Mouse (Mus musculus): Measurements from ENCODE around the gene Pgs1. TPM values are rescaled to one million over a fixed set of nuclear protein-coding genes. Genes with fewer than 3 reads are reported as not detected.

Gene Pgs1
- total and polyA plus RNA-seq, 2 experiments from 2014 or later = 57.2 to 85.0 TPM

DNA sequence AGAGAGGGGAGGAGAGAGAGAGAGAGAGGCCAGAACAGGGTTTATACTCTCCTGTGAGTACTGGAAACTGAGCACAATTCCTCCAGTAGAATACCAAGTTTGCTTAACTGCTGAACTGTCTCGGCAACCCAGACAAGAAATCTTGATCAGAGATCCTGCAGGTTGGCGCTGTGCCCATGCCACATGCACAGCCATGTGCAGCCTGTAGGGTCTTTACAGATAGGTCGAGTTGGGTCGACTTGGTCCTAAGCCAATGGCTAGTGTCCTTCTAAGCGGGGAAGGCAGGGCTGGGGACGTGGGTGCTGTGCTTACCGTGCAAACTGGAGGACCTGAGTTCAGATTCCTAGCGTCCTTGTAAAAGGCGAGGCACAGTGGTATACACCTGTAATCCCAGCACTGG is 31.3 kb upstream of the Pgs1 start:
- WGBS = 69% methylated on average over 9 of the region's 9 CpGs
- Histone ChIP-seq H3K4me3 (ENCODE audit: low read length) (no peak overlapping the region), H3K4me1 (ENCODE audit: insufficient read depth, low read length) (peaks cover 9% of the 10 kb centered on the region), H3K27me3 (ENCODE audit: insufficient read depth, low read length) (0 out of 2 replicates have a peak, but pooled peaks cover 4% of the 10 kb centered on the region), H3K27ac (no peak overlapping the region), H3K9ac (replicated peaks; ENCODE audit: low read length) (no peak overlapping the region), H3K36me3 (ENCODE audit: insufficient read depth, low read length) (no peaks in the 10 kb centered on the region), H3K9me3 (ENCODE audit: low read length) (no peaks in the 10 kb centered on the region), H3K4me2 (ENCODE audit: low read depth, low read length) (no peak overlapping the region)
- ATAC-seq (no peak), DNase-seq (ENCODE audit: low spot score) (peak; percentile 40)
- no peak for TF ChIP-seq CTCF (IDR thresholded peaks at IDR 0.05; ENCODE audit: low read depth)

- DNase-seq (ENCODE audit: low spot score) (no peak), ATAC-seq (no peak)
- H3K36me3 ChIP-seq (ENCODE audit: insufficient read depth, low read length) = no peaks in the 10 kb centered on the region
- H3K27me3 ChIP-seq (ENCODE audit: insufficient read depth, low read length) = 0 out of 2 replicates have a peak, but pooled peaks cover 4% of the 10 kb centered on the region
- H3K4me3 ChIP-seq (ENCODE audit: low read length) = no peak overlapping the region
- H3K4me2 ChIP-seq (ENCODE audit: low read depth, low read length) = no peak overlapping the region
- H3K4me1 ChIP-seq (ENCODE audit: insufficient read depth, low read length) = peaks cover 7% of the 10 kb centered on the region
- H3K9me3 ChIP-seq (ENCODE audit: low read length) = no peaks in the 10 kb centered on the region
- WGBS = 45% methylated on average over 13 of the region's 13 CpGs
- no peak overlapping the region for H3K27ac ChIP-seq
- no peak for TF ChIP-seq CTCF (IDR thresholded peaks at IDR 0.05; ENCODE audit: low read depth)
- no peak overlapping the region for H3K9ac ChIP-seq (replicated peaks; ENCODE audit: low read length)
Observed at GRCm38 (mm10) chr11:117955621-117956020, 30.5 kb upstream of the Pgs1 start.

- no peak overlapping the region for H3K27ac ChIP-seq
- H3K36me3 ChIP-seq (ENCODE audit: insufficient read depth, low read length) = no peaks in the 10 kb centered on the region
- DNase-seq (ENCODE audit: low spot score) (no peak), ATAC-seq (no peak)
- no peak overlapping the region for H3K4me2 ChIP-seq (ENCODE audit: low read depth, low read length)
- 52% methylated on average over 7 of the region's 7 CpGs for WGBS
- no peaks in the 10 kb centered on the region for H3K27me3 ChIP-seq (ENCODE audit: insufficient read depth, low read length)
- no peak for TF ChIP-seq CTCF (IDR thresholded peaks at IDR 0.05; ENCODE audit: low read depth)
- peaks cover 7% of the 10 kb centered on the region for H3K4me1 ChIP-seq (ENCODE audit: insufficient read depth, low read length)
- no peak overlapping the region for H3K9ac ChIP-seq (replicated peaks; ENCODE audit: low read length)
- no peak overlapping the region for H3K4me3 ChIP-seq (ENCODE audit: low read length)
- no peaks in the 10 kb centered on the region for H3K9me3 ChIP-seq (ENCODE audit: low read length)
Observed at GRCm38 (mm10) chr11:117958197-117958596, 27.9 kb upstream of the Pgs1 start.

DNA sequence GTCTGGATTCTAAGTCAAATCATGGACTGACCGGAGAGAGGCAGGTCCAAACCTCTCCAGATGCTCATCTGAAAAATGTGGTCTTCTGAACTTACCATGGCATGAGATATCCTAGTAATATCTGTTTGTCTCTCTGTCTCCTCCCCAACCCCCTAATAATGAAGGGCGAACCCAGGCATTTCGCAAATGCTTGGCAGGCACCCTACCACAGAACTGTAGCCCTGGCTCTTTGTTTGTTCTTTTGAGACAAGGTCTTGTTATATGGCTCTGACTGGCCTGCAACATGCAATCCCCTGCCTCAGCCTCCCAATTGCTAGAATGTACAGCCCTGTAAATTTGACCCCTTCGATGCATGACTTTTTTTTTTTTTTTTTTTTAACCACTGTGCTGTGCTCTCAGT is 26.9 kb upstream of the Pgs1 start:
- no peak for ATAC-seq
- Histone ChIP-seq H3K27me3 (ENCODE audit: insufficient read depth, low read length) (no peaks in the 10 kb centered on the region), H3K9me3 (ENCODE audit: low read length) (no peaks in the 10 kb centered on the region), H3K27ac (no peak overlapping the region), H3K4me2 (ENCODE audit: low read depth, low read length) (no peak overlapping the region), H3K36me3 (ENCODE audit: insufficient read depth, low read length) (no peaks in the 10 kb centered on the region), H3K4me3 (ENCODE audit: low read length) (no peak overlapping the region), H3K4me1 (ENCODE audit: insufficient read depth, low read length) (peaks cover 10% of the 10 kb centered on the region), H3K9ac (replicated peaks; ENCODE audit: low read length) (no peak overlapping the region)
- no peak for TF ChIP-seq CTCF (IDR thresholded peaks at IDR 0.05; ENCODE audit: low read depth)
- 80% methylated on average over 4 of the region's 4 CpGs for WGBS
- no peak for DNase-seq (ENCODE audit: low spot score)

DNA sequence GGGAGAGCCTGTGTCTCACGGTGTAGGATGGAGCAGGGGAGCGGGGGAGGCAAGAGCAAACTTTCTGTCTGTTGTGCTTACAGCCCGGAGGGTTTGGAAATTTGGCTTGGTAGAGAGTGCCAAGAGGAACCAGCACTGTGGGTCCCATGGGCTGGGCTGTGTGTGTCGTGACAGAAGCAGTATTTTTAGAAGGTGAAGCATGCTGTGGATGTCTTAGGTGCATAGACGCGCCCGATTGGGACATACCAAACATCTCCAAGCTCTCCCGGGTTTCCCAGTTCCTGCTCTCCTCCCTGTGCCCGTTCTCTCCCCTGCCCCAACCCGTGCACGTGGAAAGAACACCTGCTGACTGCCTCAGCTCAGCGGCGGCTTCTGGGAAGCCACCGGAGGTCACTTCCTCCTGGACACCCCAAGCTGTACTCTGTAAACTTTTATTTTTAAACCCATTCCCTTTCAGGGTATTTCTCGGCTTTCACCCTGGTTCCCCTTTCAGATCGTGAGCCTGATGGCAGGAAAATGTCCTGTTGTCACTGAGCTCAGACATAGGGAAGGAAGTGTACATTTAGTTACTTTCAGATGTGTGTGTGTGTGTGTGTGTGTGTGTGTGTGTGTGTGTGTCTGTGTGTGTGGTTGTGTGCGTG is 26.2 kb upstream of the Pgs1 start:
- Histone ChIP-seq H3K4me1 (ENCODE audit: insufficient read depth, low read length) (peaks cover 5% of the 10 kb centered on the region), H3K4me2 (ENCODE audit: low read depth, low read length) (no peak overlapping the region), H3K9ac (replicated peaks; ENCODE audit: low read length) (no peak overlapping the region), H3K9me3 (ENCODE audit: low read length) (no peaks in the 10 kb centered on the region), H3K36me3 (ENCODE audit: insufficient read depth, low read length) (no peaks in the 10 kb centered on the region), H3K27ac (no peak overlapping the region), H3K4me3 (ENCODE audit: low read length) (no peak overlapping the region), H3K27me3 (ENCODE audit: insufficient read depth, low read length) (no peaks in the 10 kb centered on the region)
- DNase-seq (ENCODE audit: low spot score) (no peak), ATAC-seq (no peak)
- WGBS = 50% methylated on average over 17 of the region's 17 CpGs
- no peak for TF ChIP-seq CTCF (IDR thresholded peaks at IDR 0.05; ENCODE audit: low read depth)

GRCm38 (mm10) chr11:117960601-117961000 is 25.5 kb upstream of the Pgs1 start:
- DNase-seq (ENCODE audit: low spot score) (no peak), ATAC-seq (no peak)
- Histone ChIP-seq H3K4me2 (ENCODE audit: low read depth, low read length) (no peak overlapping the region), H3K36me3 (ENCODE audit: insufficient read depth, low read length) (no peaks in the 10 kb centered on the region), H3K9ac (replicated peaks; ENCODE audit: low read length) (no peak overlapping the region), H3K27me3 (ENCODE audit: insufficient read depth, low read length) (no peaks in the 10 kb centered on the region), H3K4me3 (ENCODE audit: low read length) (no peak overlapping the region), H3K9me3 (ENCODE audit: low read length) (no peaks in the 10 kb centered on the region), H3K4me1 (ENCODE audit: insufficient read depth, low read length) (peaks cover 5% of the 10 kb centered on the region), H3K27ac (no peak overlapping the region)
- no peak for TF ChIP-seq CTCF (IDR thresholded peaks at IDR 0.05; ENCODE audit: low read depth)

GRCm38 (mm10) chr11:117962228-117963067 is 23.6 kb upstream of the Pgs1 start:
- WGBS = 36% methylated on average over 10 of the region's 10 CpGs
- Histone ChIP-seq H3K27me3 (ENCODE audit: insufficient read depth, low read length) (no peaks in the 10 kb centered on the region), H3K27ac (peak overlapping the region; percentile 59), H3K4me1 (ENCODE audit: insufficient read depth, low read length) (peaks cover 15% of the 10 kb centered on the region), H3K4me2 (ENCODE audit: low read depth, low read length) (peak overlapping the region; percentile 69; the same call in 1 of the 2 replicates), H3K36me3 (ENCODE audit: insufficient read depth, low read length) (no peaks in the 10 kb centered on the region), H3K9ac (replicated peaks; ENCODE audit: low read length) (no peak overlapping the region), H3K4me3 (ENCODE audit: low read length) (no peak overlapping the region), H3K9me3 (ENCODE audit: low read length) (no peaks in the 10 kb centered on the region)
- ATAC-seq (no peak), DNase-seq (ENCODE audit: low spot score) (no peak)
- no peak for TF ChIP-seq CTCF (IDR thresholded peaks at IDR 0.05; ENCODE audit: low read depth)

All from hindbrain, postnatal 0 days (tissue).